In the genomic region with DNA sequence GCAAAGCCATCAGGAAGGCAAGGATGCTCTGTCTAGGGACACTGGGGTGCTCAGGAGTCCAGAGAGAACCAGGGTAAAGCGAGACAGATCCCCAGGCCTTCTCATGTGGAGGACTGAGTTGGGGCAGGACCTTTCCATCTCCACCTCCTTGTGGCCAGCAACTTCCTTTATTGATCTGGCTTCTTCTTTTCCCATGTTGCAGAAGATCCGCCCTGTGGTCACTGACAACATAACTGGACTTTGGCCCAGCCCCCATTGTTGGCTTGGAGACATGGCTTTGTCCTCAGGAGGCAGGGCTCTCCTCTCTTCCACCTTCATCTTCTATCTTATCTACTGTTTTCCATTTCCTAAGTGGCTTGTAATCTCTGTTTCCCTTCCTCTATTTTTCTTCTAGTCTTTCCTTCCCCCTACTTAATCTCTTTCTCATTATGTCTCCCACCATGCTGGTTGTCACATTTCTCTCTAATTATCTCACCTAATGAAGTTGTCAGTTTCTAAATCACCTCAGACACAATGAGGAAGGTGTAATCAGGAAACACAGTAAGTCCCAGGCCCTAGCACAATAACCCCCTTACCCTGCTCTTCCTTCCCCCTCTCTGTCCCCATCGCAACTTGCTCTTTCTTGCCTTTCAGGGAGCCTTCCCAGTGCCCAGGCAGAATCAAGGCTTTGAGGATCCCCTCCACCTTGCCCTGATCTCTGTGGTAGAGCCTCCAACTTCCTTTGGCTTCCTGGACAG, we compare ENCODE assay signal across 13 mouse cellular contexts. TPM values are rescaled to one million over a fixed set of nuclear protein-coding genes. Genes with fewer than 3 reads are reported as not detected.
ATAC-seq and TF ChIP-seq lines count a peak whose summit lies in the region.
"Not testable (repeated sequence)": the region's sequence is repeated elsewhere in the genome, so short reads cannot be mapped to it uniquely, and the experiment has no call there.
"Had no signal": no experiment of that assay in that cellular context is flagged by ENCODE, and none has a peak within 500 bp of the region (broad histone marks: within the 10 kb centered on the region; RNA-seq: fewer than 3 reads in every experiment).

A gene (minus strand): TSS at position 172 of the 737 bp plus-strand sequence.

- not testable (repeated sequence) for H3K9me3 ChIP-seq in heart, embryonic 12.5 days (replicated peaks); liver, embryonic 15.5 days (replicated peaks)

- not testable (repeated sequence) for H3K27me3 ChIP-seq in heart, embryonic 12.5 days (replicated peaks); liver, embryonic 15.5 days

- 24% methylated on average over 3 of the region's 3 CpGs for WGBS in bone marrow, adult 2 months
- 44% methylated on average over 3 of the region's 3 CpGs for WGBS in heart, embryonic 12.5 days
- 18% methylated on average over 3 of the region's 3 CpGs for WGBS in liver, embryonic 15.5 days (ENCODE audit: insufficient replicate concordance)
- WGBS in macrophage (ENCODE audit: missing documents), result 33% methylated on average over 2 of the region's 3 CpGs

- H3K36me3 ChIP-seq in heart, embryonic 12.5 days; liver, embryonic 15.5 days (replicated peaks); macrophage (ENCODE audit: inconsistent target): not testable (repeated sequence)

- not testable (repeated sequence) for H3K9ac ChIP-seq in heart, embryonic 12.5 days; liver, embryonic 15.5 days

- not testable (repeated sequence) for TF ChIP-seq CTCF in bone marrow, adult 2 months (IDR thresholded peaks at IDR 0.05; ENCODE audit: control insufficient read depth, insufficient read depth, low read length)

- H3K79me2 ChIP-seq in macrophage (ENCODE audit: inconsistent target), result not testable (repeated sequence)

- ATAC-seq in erythroblast, adult 5-6 weeks (replicated peaks; ENCODE audit: low FRiP score, poor library complexity, severe bottlenecking); liver, embryonic 15.5 days (ENCODE audit: insufficient read depth): not testable (repeated sequence)
- ATAC-seq in heart, embryonic 12.5 days (ENCODE audit: insufficient number of reproducible peaks, low FRiP score), result peak; percentile 55; the same call in 1 of the 2 replicates
- ATAC-seq in neutrophil, adult 5-6 weeks (ENCODE audit: extremely low read depth, insufficient number of reproducible peaks, low FRiP score, poor library complexity, severe bottlenecking), result peak; percentile 86

- not testable (repeated sequence) for H3K4me1 ChIP-seq in bone marrow, adult 2 months (ENCODE audit: control insufficient read depth, insufficient read depth, low read length); heart, embryonic 12.5 days (replicated peaks); liver, embryonic 15.5 days (replicated peaks)

- peak within 1 kb of the TSS; percentile 72 for H3K27ac ChIP-seq in bone marrow, adult 2 months (ENCODE audit: control insufficient read depth, insufficient read depth, low read depth, low read length, poor library complexity)
- H3K27ac ChIP-seq in heart, embryonic 12.5 days (ENCODE audit: poor library complexity, severe bottlenecking); liver, embryonic 15.5 days (replicated peaks): not testable (repeated sequence)
- peak within 1 kb of the TSS; percentile 65 for H3K27ac ChIP-seq in macrophage

- H3K4me3 ChIP-seq in bone marrow, adult 2 months (replicated peaks; ENCODE audit: control insufficient read depth, low read depth, low read length), result peak within 1 kb of the TSS; percentile 59
- H3K4me3 ChIP-seq in heart, embryonic 12.5 days, result not testable (repeated sequence)
- peak within 1 kb of the TSS; percentile 25 for H3K4me3 ChIP-seq in liver, embryonic 15.5 days (replicated peaks)
- peak within 1 kb of the TSS; percentile 9; the same call in 1 of the 2 replicates for H3K4me3 ChIP-seq in macrophage (ENCODE audit: inconsistent target)

- H3K4me2 ChIP-seq in heart, embryonic 12.5 days; liver, embryonic 15.5 days: not testable (repeated sequence)

- not testable (repeated sequence) for TF ChIP-seq POLR2A in bone marrow, adult 2 months (IDR thresholded peaks at IDR 0.05; ENCODE audit: borderline replicate concordance, control insufficient read depth, low read depth, low read length)

RNA-seq across cellular contexts. Expression of the gene that starts here (rescaled TPM):
- polyA plus RNA-seq in bone marrow, adult 2 months (2011; ENCODE audit: insufficient read depth, insufficient read length, low replicate concordance, missing spikeins), result 30.9 and 80.6 TPM in 2 replicates
- total RNA-seq in erythroblast, adult 5-6 weeks (2015; ENCODE audit: low replicate concordance), result 45.1 and 49.0 TPM in 2 replicates
- 12.4 and 30.1 TPM in 2 replicates for total RNA-seq in erythroblast, adult 5-6 weeks (2017; ENCODE audit: low replicate concordance)
- 1.9 and 2.7 TPM in 2 replicates for polyA plus RNA-seq in heart, embryonic 12.5 days (2016; fragmentation: Nextera tagmentation; extraction: Ambion mirVana)
- polyA plus RNA-seq in liver, embryonic 15.5 days (2015; fragmentation: Nextera tagmentation; extraction: Ambion mirVana), result 5.2 and 6.4 TPM in 2 replicates
- total RNA-seq in macrophage (2018; cell fraction: chromatin; rRNA removed), result 10 to 100 TPM in 18 of 26 experiments, 1 to 10 TPM in 8; 2.1 to 29.2 (median 17.1) TPM
- 10 to 100 TPM in 13 of 26 experiments, 1 to 10 TPM in 13; 3.3 to 27.0 (median 11.1) TPM for total RNA-seq in macrophage (2018; cell fraction: cytosol; rRNA removed)
- total RNA-seq in macrophage (2018; cell fraction: nucleus; rRNA removed), result 10 to 100 TPM in 22 of 26 experiments, 1 to 10 TPM in 4; 3.8 to 56.3 (median 20.0) TPM
- 12.2 to 15.9 TPM (median 14.4 TPM) in 3 replicates for polyA plus RNA-seq in macrophage (2018)
- 139 and 177 TPM in 2 replicates for total RNA-seq in neutrophil, adult 5-6 weeks (2017)
- total RNA-seq: ES-E14; hindbrain, postnatal 0 days had no signal
- polyA plus RNA-seq: activated CD4-positive, CD25-positive, alpha-beta regulatory T cell, adult 4 months; forebrain, embryonic 12.5 days; forebrain, embryonic 16.5 days; hindbrain, embryonic 13.5 days; hindbrain, postnatal 0 days; Patski had no signal
